Mouse (Mus musculus) intestine, postnatal 0 days (tissue): ENCODE measurements around the gene Ubtd2. TPM values are rescaled to one million over a fixed set of nuclear protein-coding genes. Genes with fewer than 3 reads are reported as not detected.

ENCODE experiments used
- ATAC-seq: fragments of 200-750 bp; cut with Nextera tagmentation; 2 replicates; pipeline ENCODE4 v1.8.0; 2017; ENCODE audit warnings: mild to moderate bottlenecking, moderate TSS enrichment, moderate library complexity
- H3K27ac ChIP-seq: fragments of 300-500 bp; sonication (generic); 2 replicates; pipeline ENCODE4 v1.5.1; 2014; ENCODE audit warnings: mild to moderate bottlenecking, low read depth, low read length, moderate library complexity
- H3K27me3 ChIP-seq: fragments of 300-500 bp; sonication (generic); replicated peaks from 2 replicates; pipeline ENCODE4 v1.6.1; 2014; ENCODE audit warnings: low read length, mixed read lengths; ENCODE audit not compliant: control insufficient read depth, insufficient read depth
- H3K36me3 ChIP-seq: fragments of 300-500 bp; sonication (generic); 2 replicates; pipeline ENCODE4 v1.6.1; 2014; ENCODE audit warnings: mild to moderate bottlenecking, moderate library complexity; ENCODE audit not compliant: control insufficient read depth, insufficient read depth
- H3K4me1 ChIP-seq: fragments of 300-500 bp; sonication (generic); replicated peaks from 2 replicates; pipeline ENCODE4 v1.6.1; 2014; ENCODE audit warnings: antibody characterized with exemption, low read length, mixed read lengths; ENCODE audit not compliant: control insufficient read depth, insufficient read depth
- H3K4me2 ChIP-seq: fragments of 300-500 bp; sonication (generic); replicated peaks from 2 replicates; pipeline ENCODE4 v1.6.1; 2014; ENCODE audit warnings: low read depth, mild to moderate bottlenecking, moderate library complexity
- H3K4me3 ChIP-seq: fragments of 300-500 bp; sonication (generic); 2 replicates; pipeline ENCODE4 v1.5.1; 2014; ENCODE audit warnings: low read depth, low read length
- H3K9ac ChIP-seq: fragments of 300-500 bp; sonication (generic); 2 replicates; pipeline ENCODE4 v1.6.1; 2014; ENCODE audit warnings: mild to moderate bottlenecking, low read depth, low read length
- H3K9me3 ChIP-seq: fragments of 300-500 bp; sonication (generic); 2 replicates; pipeline ENCODE4 v1.6.1; 2016; ENCODE audit warnings: mixed run types; ENCODE audit not compliant: control insufficient read depth
- CTCF ChIP-seq: sonication (generic); IDR thresholded peaks from 2 replicates; pipeline ENCODE4 v1.5.1; 2016; ENCODE audit warnings: low read depth, mild to moderate bottlenecking, control low read depth, antibody characterized with exemption, moderate library complexity
- WGBS: fragments of 180-500 bp; shearing (Covaris S2); extraction: QIAGEN DNeasy Blood & Tissue Kit; methylation state at CpG from one replicate; pipeline ENCODE4 v1.1.7; 2014; 5-methylcytosine and 5-hydroxymethylcytosine counted together
- polyA plus RNA-seq: library from polyadenylated mRNA; unstranded; fragments of >200 nt; fragmentation: Nextera tagmentation; extraction: Ambion mirVana; gene quantifications from 2 replicates; pipeline ENCODE4 v1.2.1, GENCODE M21; 2015

Ubtd2 gene
- polyA plus RNA-seq, 1 experiment from 2014 or later: 7.9 TPM

DNA sequence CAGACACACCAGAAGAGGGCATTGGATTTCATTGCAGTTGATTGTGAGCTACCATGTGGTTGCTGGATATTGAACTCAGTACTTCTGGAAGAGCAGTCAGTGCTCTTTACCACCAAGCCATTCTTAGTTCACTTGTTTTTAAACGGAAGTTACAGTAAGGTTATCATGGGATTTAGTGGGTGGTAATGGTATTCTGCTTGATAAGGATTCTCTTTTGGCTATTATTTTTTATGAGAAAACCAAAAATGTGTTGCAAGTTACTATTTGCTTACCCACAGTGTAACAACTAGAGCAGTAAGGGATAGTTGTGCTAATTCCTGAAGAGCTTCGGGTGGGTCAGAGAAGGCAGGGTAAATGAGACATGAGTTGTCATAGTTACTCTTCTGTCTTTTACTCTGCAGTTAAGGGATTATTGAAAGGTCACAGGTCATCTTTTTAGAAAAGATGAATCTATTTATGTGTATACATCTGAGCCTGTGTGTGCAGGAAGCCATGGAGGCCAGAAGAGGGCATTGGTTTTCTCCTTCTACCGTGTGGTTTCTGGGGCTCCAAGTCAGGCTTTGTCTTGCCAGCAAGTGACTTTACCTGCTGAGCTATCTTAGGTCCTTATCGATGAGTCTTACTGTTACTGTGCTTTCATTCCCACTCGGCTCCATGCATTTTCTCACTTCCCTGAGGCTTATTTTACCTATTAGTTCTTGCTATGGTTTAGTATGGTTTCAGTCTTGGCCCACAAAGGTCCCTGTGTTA lies 20.5 kb downstream of the Ubtd2 start:
- Histone ChIP-seq H3K4me3 (no peak overlapping the region), H3K9me3 (no peaks in the 10 kb centered on the region), H3K27me3 (no peaks in the 10 kb centered on the region), H3K36me3 (no peaks in the 10 kb centered on the region), H3K9ac (no peak overlapping the region), H3K27ac (no peak overlapping the region), H3K4me2 (no peak overlapping the region), H3K4me1 (no peaks in the 10 kb centered on the region)
- WGBS: 79% methylated on average over 5 of the region's 5 CpGs
- no peak for ATAC-seq
- peak; percentile 27; the same call in 1 of the 2 replicates for TF ChIP-seq CTCF

DNA sequence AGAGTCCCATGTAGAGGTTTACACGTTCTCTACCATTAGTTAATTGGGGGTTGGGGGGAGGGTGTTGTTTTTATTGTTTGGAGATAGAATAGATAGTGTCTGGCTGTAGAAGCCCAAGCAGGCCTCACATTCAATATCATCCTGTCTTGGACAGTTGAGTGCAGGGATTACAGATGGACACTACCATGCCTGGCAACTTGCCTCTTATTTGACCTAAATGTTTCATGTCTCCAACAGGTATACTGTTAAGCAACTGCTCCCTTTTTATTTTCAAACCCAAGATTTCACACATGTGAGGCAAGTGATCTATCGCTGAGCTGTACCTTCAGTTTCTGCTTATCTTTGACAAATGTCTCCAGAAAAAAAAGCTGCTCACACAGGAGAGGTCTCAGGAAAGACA lies 26.4 kb downstream of the Ubtd2 start:
- H3K4me1 ChIP-seq: no peaks in the 10 kb centered on the region
- no peak overlapping the region for H3K9ac ChIP-seq
- H3K9me3 ChIP-seq: no peaks in the 10 kb centered on the region
- no peak overlapping the region for H3K4me2 ChIP-seq
- 51% methylated on average over 2 of the region's 2 CpGs for WGBS
- TF ChIP-seq CTCF: no peak
- H3K27ac ChIP-seq: no peak overlapping the region
- H3K27me3 ChIP-seq: no peaks in the 10 kb centered on the region
- H3K4me3 ChIP-seq: no peak overlapping the region
- ATAC-seq: no peak
- H3K36me3 ChIP-seq: no peaks in the 10 kb centered on the region

GRCm38 (mm10) chr11:32485290-32485689 lies 30.1 kb downstream of the Ubtd2 start:
- TF ChIP-seq CTCF: peak; percentile 39
- WGBS: 62% methylated on average over 3 of the region's 3 CpGs
- no peak for ATAC-seq

DNA sequence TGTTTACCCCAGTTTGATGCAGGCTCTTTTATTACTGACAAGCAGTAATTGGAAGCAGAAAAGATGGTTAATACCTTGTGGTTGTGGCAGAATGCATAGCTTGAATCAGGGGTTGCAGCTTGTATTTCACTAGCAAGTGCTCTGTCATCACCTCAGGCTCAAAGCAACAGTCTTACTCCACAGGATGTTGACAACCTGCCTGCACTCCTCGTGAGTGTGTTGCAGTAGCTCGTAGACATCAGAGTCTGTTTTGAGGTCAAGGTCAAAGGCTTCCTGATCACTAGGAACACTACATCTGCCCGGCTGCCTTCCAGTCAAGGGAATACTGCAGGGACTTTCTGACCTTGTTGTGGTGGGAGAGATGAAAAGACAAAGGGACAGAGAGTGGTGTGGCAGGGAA lies 31.5 kb downstream of the Ubtd2 start:
- Histone ChIP-seq H3K27me3 (no peaks in the 10 kb centered on the region), H3K36me3 (no peaks in the 10 kb centered on the region), H3K9me3 (no peaks in the 10 kb centered on the region), H3K9ac (no peak overlapping the region), H3K4me2 (no peak overlapping the region), H3K27ac (no peak overlapping the region), H3K4me3 (no peak overlapping the region), H3K4me1 (0 out of 2 replicates have a peak, but pooled peaks cover 5% of the 10 kb centered on the region)
- no peak for ATAC-seq
- no peak for TF ChIP-seq CTCF
- WGBS: 55% methylated on average over 3 of the region's 3 CpGs

More at GRCm38 (mm10) chr11:32485290-32485689, 30.1 kb downstream of the Ubtd2 start:
- no peak overlapping the region for H3K4me3 ChIP-seq
- H3K27me3 ChIP-seq: no peaks in the 10 kb centered on the region
- 0 out of 2 replicates have a peak, but pooled peaks cover 5% of the 10 kb centered on the region for H3K4me1 ChIP-seq
- no peak overlapping the region for H3K9ac ChIP-seq
- no peaks in the 10 kb centered on the region for H3K9me3 ChIP-seq
- no peak overlapping the region for H3K27ac ChIP-seq
- no peak overlapping the region for H3K4me2 ChIP-seq
- H3K36me3 ChIP-seq: no peaks in the 10 kb centered on the region

- WGBS: 89% methylated on average over 3 of the region's 3 CpGs
- H3K27ac ChIP-seq: no peak overlapping the region
- H3K27me3 ChIP-seq: no peaks in the 10 kb centered on the region
- H3K9ac ChIP-seq: no peak overlapping the region
- no peaks in the 10 kb centered on the region for H3K9me3 ChIP-seq
- ATAC-seq: no peak
- peak; percentile 52 for TF ChIP-seq CTCF
- 0 out of 2 replicates have a peak, but pooled peaks cover 5% of the 10 kb centered on the region for H3K4me1 ChIP-seq
- H3K36me3 ChIP-seq: no peaks in the 10 kb centered on the region
- H3K4me2 ChIP-seq: no peak overlapping the region
- no peak overlapping the region for H3K4me3 ChIP-seq
Observed at GRCm38 (mm10) chr11:32487501-32487900, 32.3 kb downstream of the Ubtd2 start.

- H3K27ac ChIP-seq: no peak overlapping the region
- H3K36me3 ChIP-seq: no peaks in the 10 kb centered on the region
- TF ChIP-seq CTCF: no peak
- H3K4me2 ChIP-seq: no peak overlapping the region
- no peaks in the 10 kb centered on the region for H3K27me3 ChIP-seq
- H3K9ac ChIP-seq: no peak overlapping the region
- H3K4me3 ChIP-seq: no peak overlapping the region
- H3K4me1 ChIP-seq: 0 out of 2 replicates have a peak, but pooled peaks cover 5% of the 10 kb centered on the region
- no peak for ATAC-seq
- no peaks in the 10 kb centered on the region for H3K9me3 ChIP-seq
Observed at GRCm38 (mm10) chr11:32488344-32488743, 33.2 kb downstream of the Ubtd2 start.
